Comparison of ENCODE assay signal across 9 mouse cellular contexts in genomic region chr6:29433804-29434795, GRCm38 (mm10). TPM values are rescaled to one million over a fixed set of nuclear protein-coding genes. Genes with fewer than 3 reads are reported as not detected.
DNase-seq lines count a peak whose midpoint lies in the region; ATAC-seq and TF ChIP-seq lines count a peak whose summit lies in the region.
"Had no signal": no experiment of that assay in that cellular context is flagged by ENCODE, and none has a peak within 500 bp of the region (broad histone marks: within the 10 kb centered on the region; RNA-seq: fewer than 3 reads in every experiment).

No protein-coding gene starts in this region.

- no peaks in the 10 kb centered on the region for H3K9me3 ChIP-seq in intestine, postnatal 0 days (ENCODE audit: control insufficient read depth)
- no peaks in the 10 kb centered on the region for H3K9me3 ChIP-seq in neural tube, embryonic 13.5 days

- peak overlapping the region; percentile 85 for H3K4me2 ChIP-seq in intestine, postnatal 0 days (replicated peaks; ENCODE audit: low read depth)
- peak overlapping the region; percentile 71 for H3K4me2 ChIP-seq in neural tube, embryonic 13.5 days

- ATAC-seq in intestine, postnatal 0 days, result no peak
- no peak for ATAC-seq in neural tube, embryonic 13.5 days (ENCODE audit: low read depth)
- no peak for ATAC-seq in granulocyte monocyte progenitor cell, adult 5-6 weeks (replicated peaks; ENCODE audit: poor library complexity, severe bottlenecking)
- ATAC-seq in cerebellum, adult (ENCODE audit: insufficient number of reproducible peaks, low FRiP score, low TSS enrichment), result no peak

- no peak for DNase-seq in kidney, adult 2 months
- DNase-seq in kidney, adult 11 months, result no peak
- DNase-seq in heart, adult 11 months, result peak; percentile 98

- H3K9ac ChIP-seq in intestine, postnatal 0 days (ENCODE audit: low read depth, low read length), result peak overlapping the region; percentile 65
- peak overlapping the region; percentile 71 for H3K9ac ChIP-seq in neural tube, embryonic 13.5 days

- peaks cover 5% of the 10 kb centered on the region for H3K27me3 ChIP-seq in kidney, adult 2 months (replicated peaks; ENCODE audit: control insufficient read depth, insufficient read depth, low read length)
- peaks cover 42% of the 10 kb centered on the region for H3K27me3 ChIP-seq in intestine, postnatal 0 days (replicated peaks; ENCODE audit: control insufficient read depth, insufficient read depth, low read length)
- H3K27me3 ChIP-seq in neural tube, embryonic 13.5 days, result peaks cover 53% of the 10 kb centered on the region

- H3K4me1 ChIP-seq in kidney, adult 2 months (ENCODE audit: control insufficient read depth, insufficient read depth, low read length), result no peaks in the 10 kb centered on the region
- no peaks in the 10 kb centered on the region for H3K4me1 ChIP-seq in cortical plate, adult 2 months (ENCODE audit: control insufficient read depth, insufficient read depth, low read length)
- no peaks in the 10 kb centered on the region for H3K4me1 ChIP-seq in intestine, postnatal 0 days (replicated peaks; ENCODE audit: control insufficient read depth, insufficient read depth, low read length)
- H3K4me1 ChIP-seq in neural tube, embryonic 13.5 days (replicated peaks), result peaks cover 59% of the 10 kb centered on the region

- TF ChIP-seq CTCF in kidney, adult 2 months (conservative IDR thresholded peaks at IDR 0.05; ENCODE audit: insufficient read depth, insufficient read length, low read depth, low read length), result no peak
- no peak for TF ChIP-seq CTCF in cortical plate, adult 2 months (IDR thresholded peaks at IDR 0.05; ENCODE audit: extremely low read depth, insufficient read depth, low read length)
- no peak for TF ChIP-seq CTCF in intestine, postnatal 0 days (IDR thresholded peaks at IDR 0.05; ENCODE audit: low read depth)

- peak overlapping the region; percentile 48; the same call in 1 of the 2 replicates for H3K4me3 ChIP-seq in kidney, adult 2 months (ENCODE audit: insufficient read depth, low read depth, low read length)
- H3K4me3 ChIP-seq in cortical plate, adult 2 months (ENCODE audit: insufficient read depth, low read length), result peak overlapping the region; percentile 23; the same call in 1 of the 2 replicates
- peak overlapping the region; percentile 62 for H3K4me3 ChIP-seq in intestine, postnatal 0 days (ENCODE audit: low read depth, low read length)
- peak overlapping the region; percentile 49 for H3K4me3 ChIP-seq in neural tube, embryonic 13.5 days

- H3K36me3 ChIP-seq in kidney, adult 2 months (ENCODE audit: control insufficient read depth, insufficient read depth, low read length), result no peaks in the 10 kb centered on the region
- no peaks in the 10 kb centered on the region for H3K36me3 ChIP-seq in intestine, postnatal 0 days (ENCODE audit: control insufficient read depth, insufficient read depth)
- no peaks in the 10 kb centered on the region for H3K36me3 ChIP-seq in neural tube, embryonic 13.5 days

- 28% methylated on average over 27 of the region's 27 CpGs for WGBS in kidney, adult 2 months
- WGBS in intestine, postnatal 0 days, result 11% methylated on average over 27 of the region's 27 CpGs
- 7% methylated on average over 27 of the region's 27 CpGs for WGBS in neural tube, embryonic 13.5 days

- H3K27ac ChIP-seq in kidney, adult 2 months (ENCODE audit: insufficient read depth, low read depth, low read length), result no peak overlapping the region
- H3K27ac ChIP-seq in cortical plate, adult 2 months (ENCODE audit: insufficient read depth, low read length), result no peak overlapping the region
- peak overlapping the region; percentile 50; the same call in 1 of the 2 replicates for H3K27ac ChIP-seq in intestine, postnatal 0 days (ENCODE audit: low read depth, low read length)
- H3K27ac ChIP-seq in neural tube, embryonic 13.5 days (replicated peaks), result peak overlapping the region; percentile 89

- no peak for TF ChIP-seq POLR2A in kidney, adult 2 months (IDR thresholded peaks at IDR 0.05; ENCODE audit: low read depth, low read length)
- TF ChIP-seq POLR2A in cortical plate, adult 2 months (IDR thresholded peaks at IDR 0.05; ENCODE audit: extremely low read depth, insufficient read depth, low read length), result no peak

RNA-seq across cellular contexts. Expression of gene Flnc, which starts 1.0 kb away (rescaled TPM):
- polyA plus RNA-seq in kidney, adult 2 months (2012; rRNA removed), result 0.49 and 2.6 TPM in 2 replicates
- 0.54 and 0.55 TPM in 2 replicates for polyA plus RNA-seq in cortical plate, adult 2 months (2012; rRNA removed)
- 3.5 and 3.8 TPM in 2 replicates for polyA plus RNA-seq in intestine, postnatal 0 days (2015; fragmentation: Nextera tagmentation; extraction: Ambion mirVana)
- 7.0 and 8.1 TPM in 2 replicates for polyA plus RNA-seq in neural tube, embryonic 13.5 days (2015; fragmentation: Nextera tagmentation; extraction: Ambion mirVana)
- not detected in 2 replicates for total RNA-seq in granulocyte monocyte progenitor cell, adult 5-6 weeks (2014; fragmentation: Nextera tagmentation)
- not detected in 2 replicates for total RNA-seq in granulocyte monocyte progenitor cell, adult 5-6 weeks (2017)
- total RNA-seq: hematopoietic stem cell, adult 5-6 weeks had no signal

RNA-seq across cellular contexts. Expression of gene Atp6v1f, which starts 33.4 kb away (rescaled TPM):
- polyA plus RNA-seq in kidney, adult 2 months (2012; rRNA removed), result 796 and 827 TPM in 2 replicates
- 403 and 411 TPM in 2 replicates for polyA plus RNA-seq in cortical plate, adult 2 months (2012; rRNA removed)
- polyA plus RNA-seq in intestine, postnatal 0 days (2015; fragmentation: Nextera tagmentation; extraction: Ambion mirVana), result 438 and 439 TPM in 2 replicates
- polyA plus RNA-seq in neural tube, embryonic 13.5 days (2015; fragmentation: Nextera tagmentation; extraction: Ambion mirVana), result 271 and 332 TPM in 2 replicates
- 192 and 201 TPM in 2 replicates for total RNA-seq in granulocyte monocyte progenitor cell, adult 5-6 weeks (2014; fragmentation: Nextera tagmentation)
- total RNA-seq in granulocyte monocyte progenitor cell, adult 5-6 weeks (2017), result 119 and 143 TPM in 2 replicates

RNA-seq across cellular contexts. Expression of gene Atp6v1fnb, which starts 37.1 kb away (rescaled TPM):
- polyA plus RNA-seq in kidney, adult 2 months (2012; rRNA removed), result 0.17 TPM in 1 of 2 replicates, not detected in the other
- polyA plus RNA-seq in cortical plate, adult 2 months (2012; rRNA removed), result 0.17 TPM in 1 of 2 replicates, not detected in the other
- polyA plus RNA-seq in intestine, postnatal 0 days (2015; fragmentation: Nextera tagmentation; extraction: Ambion mirVana), result not detected in 2 replicates
- polyA plus RNA-seq in neural tube, embryonic 13.5 days (2015; fragmentation: Nextera tagmentation; extraction: Ambion mirVana), result 0.79 TPM in 1 of 2 replicates, not detected in the other
- total RNA-seq in granulocyte monocyte progenitor cell, adult 5-6 weeks (2014; fragmentation: Nextera tagmentation), result not detected in 2 replicates
- 1.4 and 1.5 TPM in 2 replicates for total RNA-seq in granulocyte monocyte progenitor cell, adult 5-6 weeks (2017)

RNA-seq across cellular contexts. Expression of gene Ccdc136, which starts 38.0 kb away (rescaled TPM):
- polyA plus RNA-seq in kidney, adult 2 months (2012; rRNA removed), result 4.0 and 5.6 TPM in 2 replicates
- 148 and 150 TPM in 2 replicates for polyA plus RNA-seq in cortical plate, adult 2 months (2012; rRNA removed)
- 3.3 and 4.0 TPM in 2 replicates for polyA plus RNA-seq in intestine, postnatal 0 days (2015; fragmentation: Nextera tagmentation; extraction: Ambion mirVana)
- polyA plus RNA-seq in neural tube, embryonic 13.5 days (2015; fragmentation: Nextera tagmentation; extraction: Ambion mirVana), result 45.0 and 45.5 TPM in 2 replicates
- total RNA-seq in granulocyte monocyte progenitor cell, adult 5-6 weeks (2014; fragmentation: Nextera tagmentation), result not detected in 2 replicates
- not detected in 2 replicates for total RNA-seq in granulocyte monocyte progenitor cell, adult 5-6 weeks (2017)

RNA-seq across cellular contexts. Expression of gene Opn1sw, which starts 45.8 kb away (rescaled TPM):
- polyA plus RNA-seq in kidney, adult 2 months (2012; rRNA removed), result not detected in 2 replicates
- polyA plus RNA-seq in cortical plate, adult 2 months (2012; rRNA removed), result 0.19 and 0.42 TPM in 2 replicates
- polyA plus RNA-seq in intestine, postnatal 0 days (2015; fragmentation: Nextera tagmentation; extraction: Ambion mirVana), result 0.13 and 0.21 TPM in 2 replicates
- polyA plus RNA-seq in neural tube, embryonic 13.5 days (2015; fragmentation: Nextera tagmentation; extraction: Ambion mirVana), result 0.25 and 0.34 TPM in 2 replicates
- not detected in 2 replicates for total RNA-seq in granulocyte monocyte progenitor cell, adult 5-6 weeks (2014; fragmentation: Nextera tagmentation)
- not detected in 2 replicates for total RNA-seq in granulocyte monocyte progenitor cell, adult 5-6 weeks (2017)
- total RNA-seq: hematopoietic stem cell, adult 5-6 weeks had no signal

Comparison
In these comparisons a context has a peak if more than half of its experiments do, and no peak if none do; other contexts are left out.
1. H3K27ac ChIP-seq: peak in intestine, postnatal 0 days (single experiment) and neural tube, embryonic 13.5 days (single experiment); none in kidney, adult 2 months (single experiment) and cortical plate, adult 2 months (single experiment).
2. Peak in every context shown above with its lines, with median percentiles within 50 percentile points of each other: H3K4me3 ChIP-seq.